Mouse (Mus musculus) lung, postnatal 0 days (tissue): ENCODE data around the gene Grm1. TPM values are rescaled to one million over a fixed set of nuclear protein-coding genes. Genes with fewer than 3 reads are reported as not detected.

Source experiments
- ATAC-seq: fragments of 200-750 bp; cut with Nextera tagmentation; 2 replicates; pipeline ENCODE4 v1.8.0; 2017; ENCODE audit warnings: moderate library complexity
- DNase-seq: peaks from one replicate; pipeline ENCODE4 v3.0.0-alpha.2; 2016; ENCODE audit warnings: low spot score
- H3K27ac ChIP-seq: fragments of 300-500 bp; sonication (generic); 2 replicates; pipeline ENCODE4 v1.5.1; 2014; ENCODE audit warnings: antibody characterized with exemption, mild to moderate bottlenecking, low read length, mixed read lengths
- H3K27me3 ChIP-seq: fragments of 300-500 bp; sonication (generic); replicated peaks from 2 replicates; pipeline ENCODE4 v1.6.1; 2014; ENCODE audit warnings: low read length, mixed read lengths; ENCODE audit not compliant: insufficient read depth
- H3K36me3 ChIP-seq: fragments of 300-500 bp; sonication (generic); 2 replicates; pipeline ENCODE4 v1.6.1; 2014; ENCODE audit warnings: low read length, mixed read lengths; ENCODE audit not compliant: insufficient read depth
- H3K4me1 ChIP-seq: fragments of 300-500 bp; sonication (generic); 2 replicates; pipeline ENCODE4 v1.6.1; 2014; ENCODE audit warnings: antibody characterized with exemption, low read depth, low read length, mixed read lengths; ENCODE audit not compliant: insufficient read depth
- H3K4me2 ChIP-seq: fragments of 300-500 bp; sonication (generic); replicated peaks from 2 replicates; pipeline ENCODE4 v1.6.1; 2014; ENCODE audit warnings: low read depth, mild to moderate bottlenecking, low read length, moderate library complexity, mixed read lengths
- H3K4me3 ChIP-seq: fragments of 300-500 bp; sonication (generic); 2 replicates; pipeline ENCODE4 v1.5.1; 2014; ENCODE audit warnings: low read depth, low read length
- H3K9ac ChIP-seq: fragments of 300-500 bp; sonication (generic); replicated peaks from 2 replicates; pipeline ENCODE4 v1.6.1; 2014; ENCODE audit warnings: low read depth, mild to moderate bottlenecking
- H3K9me3 ChIP-seq: fragments of 300-500 bp; sonication (generic); 2 replicates; pipeline ENCODE4 v1.6.1; 2016; ENCODE audit warnings: low read length, mixed read lengths
- CTCF ChIP-seq: IDR thresholded peaks from 2 replicates; pipeline ENCODE4 v1.5.1; 2016; ENCODE audit warnings: antibody characterized with exemption, mild to moderate bottlenecking
- EP300 ChIP-seq: IDR thresholded peaks from 2 replicates; pipeline ENCODE4 v1.6.1; 2016; ENCODE audit warnings: antibody characterized with exemption, mild to moderate bottlenecking, control low read depth
- WGBS: fragments of 180-500 bp; shearing (Covaris S2); extraction: QIAGEN DNeasy Blood & Tissue Kit; methylation state at CpG from one replicate; pipeline ENCODE4 v1.1.7; 2014; 5-methylcytosine and 5-hydroxymethylcytosine counted together
- polyA plus RNA-seq: library from polyadenylated mRNA; unstranded; fragments of >200 nt; fragmentation: Nextera tagmentation; extraction: Ambion mirVana; gene quantifications from 2 replicates; pipeline ENCODE4 v1.2.1, GENCODE M21; 2015

The Grm1 gene
- polyA plus RNA-seq, 1 experiment from 2014 or later, result not detected

DNA sequence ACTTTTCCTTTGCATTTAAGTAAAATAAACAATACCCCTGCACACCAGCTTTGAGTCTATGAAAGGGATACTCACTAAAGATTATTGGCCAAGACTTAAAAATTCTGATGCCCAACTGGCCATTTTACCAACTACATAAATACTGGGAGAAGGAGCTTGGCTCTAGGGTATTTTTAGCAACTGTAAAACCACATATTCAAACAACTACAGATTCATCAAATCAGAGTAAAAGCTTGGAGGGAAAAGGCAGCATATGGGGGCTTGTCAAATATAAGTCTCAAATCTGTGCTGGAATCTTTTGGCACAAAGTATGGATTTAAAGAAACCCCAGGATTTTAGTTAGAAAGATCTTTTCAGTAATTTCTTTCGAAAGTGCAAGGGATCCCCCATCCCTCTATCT lies 380.8 kb downstream of the Grm1 start:
- Histone ChIP-seq H3K4me3 (no peak overlapping the region), H3K27ac (no peak overlapping the region), H3K4me2 (no peak overlapping the region), H3K27me3 (no peaks in the 10 kb centered on the region), H3K9ac (no peak overlapping the region), H3K4me1 (no peaks in the 10 kb centered on the region), H3K9me3 (no peaks in the 10 kb centered on the region), H3K36me3 (no peaks in the 10 kb centered on the region)
- TF ChIP-seq EP300 (no peak), CTCF (no peak)
- WGBS, result 71% methylated on average over 1 of the region's 1 CpGs
- DNase-seq (no peak), ATAC-seq (no peak)

DNA sequence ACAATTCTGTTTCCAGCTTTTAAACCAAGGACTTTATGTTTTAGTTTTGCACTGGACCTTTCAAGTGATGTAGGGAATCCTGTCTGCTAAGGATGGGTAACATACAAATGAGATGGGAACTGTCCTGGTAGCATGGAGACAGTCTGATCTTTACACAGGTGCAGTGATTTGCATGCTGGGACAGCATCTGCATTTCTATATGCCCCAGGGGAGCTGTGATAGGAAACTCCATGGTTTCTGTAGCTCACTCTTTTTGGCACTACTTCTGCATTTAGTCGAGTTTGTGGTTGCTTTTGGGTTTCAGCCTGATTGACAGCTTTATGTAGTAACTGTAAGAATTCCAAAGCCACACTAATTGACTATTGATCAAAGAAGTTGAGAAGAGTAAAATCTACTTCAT lies 381.3 kb downstream of the Grm1 start:
- Histone ChIP-seq H3K4me2 (no peak overlapping the region), H3K9me3 (no peaks in the 10 kb centered on the region), H3K27ac (no peak overlapping the region), H3K4me3 (no peak overlapping the region), H3K4me1 (no peaks in the 10 kb centered on the region), H3K9ac (no peak overlapping the region), H3K27me3 (no peaks in the 10 kb centered on the region), H3K36me3 (no peaks in the 10 kb centered on the region)
- 46% methylated on average over 1 of the region's 1 CpGs for WGBS
- no peak for TF ChIP-seq CTCF
- TF ChIP-seq EP300, result no peak
- ATAC-seq, result no peak
- no peak for DNase-seq

DNA sequence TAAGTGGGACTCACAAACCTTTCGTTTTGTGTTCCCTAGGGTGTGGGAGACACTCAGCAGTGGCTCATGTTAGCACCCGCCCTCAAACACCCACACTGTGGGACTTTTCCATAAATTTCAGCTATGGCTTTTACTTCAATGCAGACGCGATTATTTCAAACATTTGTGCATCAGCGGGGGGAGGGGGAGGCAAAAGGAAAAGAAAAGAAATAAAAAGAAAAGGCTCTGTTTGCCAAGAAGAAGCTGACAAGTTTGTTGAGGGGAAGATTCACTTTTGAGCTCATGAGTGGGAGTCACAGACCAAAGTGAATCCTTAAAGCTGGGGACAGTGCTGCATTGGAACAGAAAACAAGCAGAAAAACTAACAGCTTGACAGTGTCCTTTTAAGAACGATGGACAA lies 384.7 kb downstream of the Grm1 start:
- ATAC-seq (no peak), DNase-seq (no peak)
- WGBS, result 57% methylated on average over 6 of the region's 6 CpGs
- Histone ChIP-seq H3K36me3 (no peaks in the 10 kb centered on the region), H3K4me2 (no peak overlapping the region), H3K27ac (no peak overlapping the region), H3K9me3 (no peaks in the 10 kb centered on the region), H3K4me3 (no peak overlapping the region), H3K4me1 (no peaks in the 10 kb centered on the region), H3K27me3 (no peaks in the 10 kb centered on the region), H3K9ac (no peak overlapping the region)
- no peak for TF ChIP-seq CTCF
- no peak for TF ChIP-seq EP300

DNA sequence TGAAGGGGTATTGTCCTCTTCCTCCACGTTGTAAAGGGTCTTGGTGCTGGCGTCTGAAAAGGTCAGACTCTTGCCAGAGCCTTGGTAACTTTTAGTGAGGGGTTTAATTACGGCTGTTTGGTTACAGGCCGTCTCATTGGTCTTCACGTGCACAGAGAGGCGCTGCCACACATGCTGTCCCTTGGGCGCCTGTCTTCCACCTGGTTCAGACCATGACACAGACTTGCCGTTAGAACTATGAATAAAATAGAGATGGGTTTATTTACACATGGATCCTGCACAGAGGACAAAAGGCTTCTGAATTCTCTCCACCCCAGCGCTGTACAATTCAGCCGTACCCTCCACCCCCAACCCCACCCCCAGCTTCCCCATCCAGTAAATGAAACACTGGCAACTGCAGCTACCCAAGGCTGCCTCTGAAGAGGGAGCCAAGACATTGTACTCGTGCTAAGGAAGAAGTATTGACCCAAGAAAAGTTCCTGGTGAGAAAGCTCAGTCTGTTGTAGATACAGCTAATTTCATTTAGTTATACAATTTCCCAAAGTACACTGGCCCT lies 392.4 kb downstream of the Grm1 start:
- no peaks in the 10 kb centered on the region for H3K4me1 ChIP-seq
- no peak overlapping the region for H3K9ac ChIP-seq
- H3K4me2 ChIP-seq, result peak overlapping the region; percentile 45; the same call in 1 of the 2 replicates
- DNase-seq (no peak), ATAC-seq (no peak)
- TF ChIP-seq CTCF (no peak), EP300 (no peak)
- no peaks in the 10 kb centered on the region for H3K27me3 ChIP-seq
- H3K4me3 ChIP-seq, result no peak overlapping the region
- no peaks in the 10 kb centered on the region for H3K36me3 ChIP-seq
- no peaks in the 10 kb centered on the region for H3K9me3 ChIP-seq
- no peak overlapping the region for H3K27ac ChIP-seq
- WGBS, result 21% methylated on average over 11 of the region's 11 CpGs

DNA sequence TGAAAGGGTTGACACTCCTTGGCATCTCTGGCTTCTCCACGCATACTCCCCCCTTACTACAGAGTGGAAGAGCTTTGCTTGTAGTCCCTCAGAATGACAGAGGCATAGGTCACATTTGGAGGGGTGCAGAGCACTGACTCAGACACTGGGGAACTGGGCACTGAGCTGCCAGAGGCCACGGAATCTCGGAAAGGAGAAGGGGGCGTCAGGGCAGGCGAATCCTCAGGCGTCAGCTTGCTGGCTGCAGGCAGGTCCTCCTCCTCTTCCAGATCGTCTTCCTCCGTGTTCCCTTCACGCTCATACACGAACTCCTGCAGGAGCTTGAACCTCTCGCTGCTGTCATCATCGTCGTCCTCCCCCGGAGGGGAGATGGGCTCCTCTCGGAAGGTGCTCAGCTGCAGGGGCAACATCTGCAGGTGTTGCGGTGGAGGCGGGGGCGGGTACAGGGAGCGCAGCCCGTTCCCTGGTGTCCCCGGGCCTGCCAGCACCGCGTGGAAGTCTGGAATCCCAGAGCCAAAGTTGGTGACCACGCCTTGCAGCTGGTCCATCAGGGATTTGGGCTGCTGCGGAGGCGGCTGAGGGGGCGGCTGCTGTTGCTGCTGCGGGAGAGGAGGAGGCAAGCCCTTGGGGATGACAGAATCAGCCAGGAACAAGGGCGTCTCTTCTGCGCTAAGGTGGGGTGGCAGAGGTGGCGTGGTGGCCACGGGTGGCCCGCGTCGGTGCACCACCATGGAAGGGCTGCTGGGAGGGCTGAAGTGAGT lies 393.1 kb downstream of the Grm1 start:
- no peak for DNase-seq

DNA sequence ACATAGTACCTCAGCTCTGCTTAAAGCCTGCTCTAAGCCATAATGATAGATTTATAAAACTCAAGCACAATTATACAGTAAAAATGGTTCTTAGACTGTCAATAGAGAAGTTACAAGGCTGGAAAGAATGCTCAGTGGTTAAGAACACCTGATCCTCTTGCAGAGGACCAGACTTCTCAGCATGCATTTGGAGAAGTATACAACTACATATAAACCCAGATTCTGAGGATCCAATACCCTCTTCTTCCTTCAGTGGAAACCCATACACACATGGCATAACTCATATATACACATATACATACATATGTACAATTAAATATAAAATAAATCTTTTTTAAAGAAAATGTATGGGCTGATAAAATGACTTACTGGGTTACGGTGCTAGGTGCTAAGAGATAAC lies 401.1 kb downstream of the Grm1 start, which contains the start of gene Gm10944:
Gm10944 (plus strand) TSS at position 301 of the 400 bp plus-strand sequence.
- Histone ChIP-seq H3K27ac (no peak within 1 kb of the TSS), H3K4me3 (no peak within 1 kb of the TSS), H3K36me3 (no peaks in the 10 kb centered on the region), H3K9me3 (no peaks in the 10 kb centered on the region), H3K27me3 (no peaks in the 10 kb centered on the region), H3K9ac (no peak within 1 kb of the TSS), H3K4me1 (no peaks in the 10 kb centered on the region), H3K4me2 (no peak within 1 kb of the TSS)
- TF ChIP-seq EP300, result no peak
- TF ChIP-seq CTCF, result no peak
- ATAC-seq, result no peak
- no peak for DNase-seq
- 90% methylated on average over 1 of the region's 1 CpGs for WGBS

More for the DNA sequence above, 393.1 kb downstream of the Grm1 start:
- H3K4me1 ChIP-seq, result no peaks in the 10 kb centered on the region
- no peaks in the 10 kb centered on the region for H3K9me3 ChIP-seq
- ATAC-seq, result no peak
- H3K9ac ChIP-seq, result no peak overlapping the region
- 3% methylated on average over 29 of the region's 35 CpGs for WGBS
- H3K36me3 ChIP-seq, result no peaks in the 10 kb centered on the region
- peak overlapping the region; percentile 45 for H3K4me2 ChIP-seq
- TF ChIP-seq CTCF, result no peak
- no peak for TF ChIP-seq EP300
- no peaks in the 10 kb centered on the region for H3K27me3 ChIP-seq
- H3K4me3 ChIP-seq, result no peak overlapping the region; the same call in 1 of the 2 replicates
- no peak overlapping the region for H3K27ac ChIP-seq
